Mouse (Mus musculus): ENCODE measurements around the gene Olfr1318. TPM values are rescaled to one million over a fixed set of nuclear protein-coding genes. Genes with fewer than 3 reads are reported as not detected.

Gene Olfr1318
- total RNA-seq (2017), result not detected in 2 replicates

- no peak for ATAC-seq (ENCODE audit: extremely low read depth, insufficient number of reproducible peaks, low FRiP score, poor library complexity, severe bottlenecking)
Observed at GRCm38 (mm10) chr2:112153898-112154297, at the start of gene Olfr1318. Gene Olfr1318 (plus strand): TSS chr2:112154198.

DNA sequence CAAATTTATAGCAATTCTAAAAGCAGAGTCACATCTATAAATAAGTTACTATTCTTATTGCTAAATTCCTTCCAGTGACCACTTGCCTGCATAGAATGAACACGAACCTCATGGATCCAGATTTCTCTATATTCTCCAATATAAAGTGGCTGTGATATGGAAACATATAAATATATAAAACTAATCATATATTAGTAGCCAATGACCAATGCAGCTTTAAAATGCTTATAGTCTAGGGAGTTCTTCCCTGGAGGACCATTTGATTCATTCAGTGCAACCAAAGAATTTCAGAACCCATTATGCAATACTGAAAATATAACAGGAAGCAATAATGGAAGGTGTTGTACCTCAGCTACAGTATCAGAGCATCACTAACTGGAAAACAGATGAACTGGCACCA, 38.7 kb upstream of the Olfr1318 start, which contains the start of gene Olfr1315-ps1:
TSS of gene Olfr1315-ps1 (minus strand) at position 101 of the 400 bp plus-strand sequence.
- ATAC-seq (ENCODE audit: extremely low read depth, insufficient number of reproducible peaks, low FRiP score, poor library complexity, severe bottlenecking), result no peak

DNA sequence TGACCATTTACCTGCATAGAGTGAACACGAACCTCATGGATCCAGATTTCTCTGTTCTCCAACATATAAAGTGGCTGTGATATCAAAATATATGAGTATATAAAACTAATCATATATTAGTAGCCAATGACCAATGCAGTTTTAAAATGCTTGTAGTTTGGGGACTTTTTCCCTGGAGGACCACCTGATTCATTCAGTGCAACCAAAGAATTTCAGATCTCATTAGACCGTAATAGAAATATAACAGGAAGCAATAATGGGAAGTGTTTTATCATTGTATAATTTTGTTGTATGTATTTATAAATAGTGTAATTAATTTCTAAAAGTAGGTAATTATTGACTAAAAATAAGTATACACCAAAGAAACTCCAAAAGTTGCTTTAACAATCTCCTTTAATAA, 19.1 kb upstream of the Olfr1318 start, which contains the start of gene Olfr1316:
TSS of gene Olfr1316 (minus strand) at position 101 of the 400 bp plus-strand sequence.
- no peak for ATAC-seq (ENCODE audit: extremely low read depth, insufficient number of reproducible peaks, low FRiP score, poor library complexity, severe bottlenecking)

GRCm38 (mm10) chr2:112140029-112140428, 14.0 kb upstream of the Olfr1318 start, which contains the start of gene Olfr1317:
Gene Olfr1317 (plus strand): TSS chr2:112140329.
- ATAC-seq (ENCODE audit: extremely low read depth, insufficient number of reproducible peaks, low FRiP score, poor library complexity, severe bottlenecking), result no peak

GRCm38 (mm10) chr2:112196859-112197258, 42.9 kb downstream of the Olfr1318 start:
- ATAC-seq (ENCODE audit: extremely low read depth, insufficient number of reproducible peaks, low FRiP score, poor library complexity, severe bottlenecking), result peak; percentile 98

DNA sequence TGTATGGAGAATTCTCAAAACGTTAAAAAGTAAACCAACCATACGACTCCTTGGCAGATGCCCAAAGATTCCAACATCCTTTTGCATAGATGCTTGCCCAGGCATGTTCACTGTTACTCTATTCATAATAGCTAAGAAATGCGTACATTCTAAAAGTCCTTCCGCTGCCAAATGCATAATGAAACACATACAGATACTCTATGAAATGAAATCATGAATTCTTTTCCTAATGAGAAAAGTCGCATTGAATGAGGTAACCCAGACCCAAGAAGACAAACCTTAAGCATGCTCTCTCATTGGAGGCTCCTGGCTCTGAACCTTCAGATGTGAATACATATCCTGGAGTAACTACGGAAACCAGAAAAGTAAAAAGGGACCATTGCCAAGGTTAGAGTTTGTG, 49.1 kb downstream of the Olfr1318 start:
- no peak for ATAC-seq (ENCODE audit: extremely low read depth, insufficient number of reproducible peaks, low FRiP score, poor library complexity, severe bottlenecking)

Other genes starting within 250 kb of the Olfr1318 start
- not detected in 2 replicates for gene Olfr1306, start 237.9 kb upstream of the Olfr1318 start, total RNA-seq (2017)
- under 0.01 and 0.12 TPM in 2 replicates for gene Olfr1307, start 204.8 kb upstream of the Olfr1318 start, total RNA-seq (2017)
- gene Olfr1308, start 189.3 kb upstream of the Olfr1318 start, total RNA-seq (2017), result not detected in 2 replicates
- not detected in 2 replicates for gene Olfr1309, start 163.9 kb upstream of the Olfr1318 start, total RNA-seq (2017)
- 1.4 TPM in 1 of 2 replicates, not detected in the other for gene Olfr1310, start 141.5 kb upstream of the Olfr1318 start, total RNA-seq (2017)
- not detected in 2 replicates for gene Olfr1311, start 129.8 kb upstream of the Olfr1318 start, total RNA-seq (2017)
- gene Olfr1312, start 104.0 kb upstream of the Olfr1318 start, total RNA-seq (2017), result not detected in 2 replicates
- not detected in 2 replicates for gene Olfr1313, start 76.4 kb upstream of the Olfr1318 start, total RNA-seq (2017)
- gene Olfr1314, start 57.4 kb upstream of the Olfr1318 start, total RNA-seq (2017), result not detected in 2 replicates
- gene Olfr1315-ps1, start 38.8 kb upstream of the Olfr1318 start, total RNA-seq (2017), result not detected in 2 replicates
- gene Olfr1316, start 19.2 kb upstream of the Olfr1318 start, total RNA-seq (2017), result not detected in 2 replicates
- gene Olfr1317, start 13.9 kb upstream of the Olfr1318 start, total RNA-seq (2017), result not detected in 2 replicates
- 12.5 and 19.2 TPM in 2 replicates for gene Lpcat4, start 85.3 kb downstream of the Olfr1318 start, total RNA-seq (2017)
- not detected in 2 replicates for gene Nutm1, start 105.1 kb downstream of the Olfr1318 start, total RNA-seq (2017)
- 34.6 and 45.7 TPM in 2 replicates for gene Nop10, start 107.7 kb downstream of the Olfr1318 start, total RNA-seq (2017)
- 376 and 406 TPM in 2 replicates for gene Slc12a6, start 111.6 kb downstream of the Olfr1318 start, total RNA-seq (2017)
- gene Gm21985, start 112.1 kb downstream of the Olfr1318 start, total RNA-seq (2017), result 2.0 TPM in 1 of 2 replicates, not detected in the other
- 20.7 and 29.3 TPM in 2 replicates for gene Emc4, start 213.8 kb downstream of the Olfr1318 start, total RNA-seq (2017)
- gene Katnbl1, start 225.0 kb downstream of the Olfr1318 start, total RNA-seq (2017), result 13.5 and 15.6 TPM in 2 replicates